Mouse (Mus musculus) forebrain, embryonic 11.5 days (tissue): ENCODE measurements around the gene Zfp345. TPM values are rescaled to one million over a fixed set of nuclear protein-coding genes. Genes with fewer than 3 reads are reported as not detected.

ENCODE experiments used
- polyA plus RNA-seq: library from polyadenylated mRNA; unstranded; fragments of >200 nt; fragmentation: Nextera tagmentation; extraction: Ambion mirVana; gene quantifications from 2 replicates; pipeline ENCODE4 v1.2.1, GENCODE M21; 2014

Zfp345 gene
- polyA plus RNA-seq, 1 experiment from 2014 or later: not detected

Other genes with a start within 250 kb of the Zfp345 start
- gene Gm21994, start 229.5 kb downstream of the Zfp345 start, polyA plus RNA-seq: 2.6 and 3.1 TPM in 2 replicates
- gene Gm14124, start 227.6 kb downstream of the Zfp345 start, polyA plus RNA-seq: not detected in 2 replicates
- gene Gm10130, start 161.4 kb downstream of the Zfp345 start, polyA plus RNA-seq: 1.2 and 1.7 TPM in 2 replicates
- 9.4 and 11.7 TPM in 2 replicates for gene 3300002I08Rik, start 122.3 kb downstream of the Zfp345 start, polyA plus RNA-seq
- 8.1 and 9.9 TPM in 2 replicates for gene Zfp442, start 33.6 kb downstream of the Zfp345 start, polyA plus RNA-seq
- gene Cst7, start 85.3 kb upstream of the Zfp345 start, polyA plus RNA-seq: 0.91 TPM in 1 of 2 replicates, not detected in the other
- 38.4 and 38.9 TPM in 2 replicates for gene Apmap, start 123.5 kb upstream of the Zfp345 start, polyA plus RNA-seq
- gene Acss1, start 183.4 kb upstream of the Zfp345 start, polyA plus RNA-seq: 46.6 and 46.8 TPM in 2 replicates
- gene Vsx1, start 204.3 kb upstream of the Zfp345 start, polyA plus RNA-seq: 0.08 TPM in 1 of 2 replicates, not detected in the other